Mouse (Mus musculus) megakaryocyte, embryonic 14.5 days (primary cell): Measurements from ENCODE around the gene Tns3.
"Not testable (repeated sequence)": the region's sequence is repeated elsewhere in the genome, so short reads cannot be mapped to it uniquely, and the experiment has no call there.

Experiments
- FLI1 ChIP-seq: IDR thresholded peaks from 2 replicates; pipeline ENCODE4 v1.6.1; 2012; ENCODE audit warnings: low read length, inconsistent platforms, mixed read lengths
- GATA1 ChIP-seq: IDR thresholded peaks from 3 replicates; pipeline ENCODE4 v1.6.1; 2012; ENCODE audit warnings: mixed read lengths, low read length, inconsistent platforms, borderline replicate concordance

DNA sequence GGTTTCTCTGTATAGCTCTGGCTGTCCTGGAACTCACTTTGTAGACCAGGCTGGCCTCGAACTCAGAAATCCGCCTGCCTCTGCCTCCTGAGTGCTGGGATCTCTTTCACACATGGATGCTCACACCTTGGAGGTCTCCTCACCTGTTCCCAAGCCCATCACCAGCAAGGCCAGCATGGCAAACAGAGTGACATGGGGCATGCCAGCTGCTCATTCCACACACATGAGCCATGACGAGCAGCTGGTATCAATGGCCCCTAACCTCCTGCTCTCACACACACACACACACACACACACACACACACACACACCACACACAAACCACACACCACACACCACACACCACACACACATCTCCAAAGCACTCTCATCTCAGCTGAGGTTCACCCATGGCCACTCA lies 131.6 kb downstream of the Tns3 start:
- not testable (repeated sequence) for TF ChIP-seq GATA1, FLI1
